Mouse (Mus musculus) MEL (cell line): ENCODE data around the gene Ifna12. TPM values are rescaled to one million over a fixed set of nuclear protein-coding genes. Genes with fewer than 3 reads are reported as not detected.
"Not testable (repeated sequence)": the region's sequence is repeated elsewhere in the genome, so short reads cannot be mapped to it uniquely, and the experiment has no call there.

ENCODE experiments used
- DNase-seq: peaks from one replicate; pipeline ENCODE4 v3.0.0; 2011; ENCODE audit warnings: low read depth, low spot score
- H3K27ac ChIP-seq: 2 replicates; pipeline ENCODE4 v1.5.1; 2012; ENCODE audit warnings: low read depth, mild to moderate bottlenecking, control low read depth, low read length, moderate library complexity; ENCODE audit not compliant: control insufficient read depth
- H3K27me3 ChIP-seq, 2 experiments: fragments of 150-350 bp in 1 of 2; sonication (generic) in 1 of 2; 2 replicates each; pipeline ENCODE4 v1.6.1; 2012; ENCODE audit warnings: low read length in 2 of 2, mild to moderate bottlenecking in 2 of 2, improper control_type of control experiment in 1 of 2, moderate library complexity in 1 of 2; ENCODE audit not compliant: insufficient read depth in 2 of 2, control insufficient read depth in 1 of 2
- H3K36me3 ChIP-seq, 2 experiments: 2 replicates each; pipeline ENCODE4 v1.6.1; 2012 to 2014; ENCODE audit warnings: low read length in 2 of 2, improper control_type of control experiment in 1 of 2, inconsistent platforms in 1 of 2, mild to moderate bottlenecking in 1 of 2; ENCODE audit not compliant: insufficient read depth in 2 of 2, control insufficient read depth in 1 of 2
- H3K4me1 ChIP-seq, 2 experiments: fragments of 150-350 bp in 1 of 2; sonication (generic) in 1 of 2; 2 replicates each; pipeline ENCODE4 v1.6.1; 2012; ENCODE audit warnings: low read length in 2 of 2, improper control_type of control experiment in 1 of 2, mild to moderate bottlenecking in 1 of 2; ENCODE audit not compliant: insufficient read depth in 2 of 2, control insufficient read depth in 1 of 2
- H3K4me3 ChIP-seq, 2 experiments: fragments of 150-350 bp in 1 of 2; sonication (generic) in 1 of 2; 2 replicates each; pipeline ENCODE4 v1.5.1; 2012; ENCODE audit warnings: low read depth in 2 of 2, low read length in 2 of 2, mild to moderate bottlenecking in 2 of 2, moderate library complexity in 2 of 2, control low read depth in 1 of 2, improper control_type of control experiment in 1 of 2; ENCODE audit not compliant: control insufficient read depth in 1 of 2, insufficient read depth in 1 of 2
- H3K79me2 ChIP-seq: 2 replicates; pipeline ENCODE4 v1.6.1; 2012; ENCODE audit warnings: mild to moderate bottlenecking, low read length, moderate library complexity; ENCODE audit not compliant: control insufficient read depth, poor library complexity, insufficient read depth
- H3K9ac ChIP-seq: 2 replicates; pipeline ENCODE4 v1.6.1; 2012; ENCODE audit warnings: low read depth, mild to moderate bottlenecking, control low read depth, low read length, moderate library complexity; ENCODE audit not compliant: control insufficient read depth, poor library complexity, severe bottlenecking
- H3K9me3 ChIP-seq: fragments of 150-350 bp; sonication (generic); replicated peaks from 2 replicates; pipeline ENCODE4 v1.6.1; 2012; ENCODE audit warnings: mild to moderate bottlenecking, low read length, improper control_type of control experiment, moderate library complexity; ENCODE audit not compliant: insufficient read depth
- ELF1 ChIP-seq: IDR thresholded peaks from 2 replicates; pipeline ENCODE4 v1.6.1; 2014; ENCODE audit warnings: low read depth, mild to moderate bottlenecking, inconsistent platforms, low read length, improper control_type of control experiment, moderate library complexity
- HCFC1 ChIP-seq: IDR thresholded peaks from 2 replicates; pipeline ENCODE4 v1.6.1; 2012; ENCODE audit warnings: low read depth, mild to moderate bottlenecking, inconsistent platforms, low read length, improper control_type of control experiment, moderate library complexity
- MEF2A ChIP-seq: IDR thresholded peaks from 2 replicates; pipeline ENCODE4 v1.6.1; 2014; ENCODE audit warnings: low read depth, mild to moderate bottlenecking, inconsistent platforms, low read length, improper control_type of control experiment; ENCODE audit not compliant: poor library complexity, insufficient replicate concordance, severe bottlenecking; ENCODE audit errors: extremely low read depth
- MYC ChIP-seq: IDR thresholded peaks from 2 replicates; pipeline ENCODE4 v1.6.1; 2011; ENCODE audit warnings: low read depth, mild to moderate bottlenecking, low read length, improper control_type of control experiment, moderate library complexity
- RAD21 ChIP-seq: IDR thresholded peaks from 2 replicates; pipeline ENCODE4 v1.6.1; 2011; ENCODE audit warnings: mild to moderate bottlenecking, low read depth, low read length, improper control_type of control experiment
- RCOR1 ChIP-seq: IDR thresholded peaks from 2 replicates; pipeline ENCODE4 v1.6.1; 2012; ENCODE audit warnings: low read depth, mild to moderate bottlenecking, inconsistent platforms, low read length, improper control_type of control experiment
- SMC3 ChIP-seq: IDR thresholded peaks from 2 replicates; pipeline ENCODE4 v1.6.1; 2011; ENCODE audit warnings: low read depth, low read length, improper control_type of control experiment
- UBTF ChIP-seq: IDR thresholded peaks from 2 replicates; pipeline ENCODE4 v1.6.1; 2012; ENCODE audit warnings: low read depth, mild to moderate bottlenecking, inconsistent platforms, low read length, improper control_type of control experiment, moderate library complexity, borderline replicate concordance; ENCODE audit not compliant: insufficient read depth
- ZKSCAN1 ChIP-seq: IDR thresholded peaks from 2 replicates; pipeline ENCODE4 v1.6.1; 2012; ENCODE audit warnings: low read depth, mild to moderate bottlenecking, inconsistent platforms, low read length, improper control_type of control experiment, moderate library complexity
- polyA plus RNA-seq, 2 experiments: library from polyadenylated mRNA; stranded (reverse) in 1 of 2; unstranded in 1 of 2; fragments of >175 nt in 1 of 2; fragments of >200 nt in 1 of 2; gene quantifications; 2 replicates each; pipeline versions ENCODE4 v1.2.1 to v1.2.4; 2012; ENCODE audit warnings: low replicate concordance in 2 of 2, low read depth in 1 of 2; ENCODE audit not compliant: insufficient read length in 2 of 2, insufficient read depth in 1 of 2, missing spikeins in 1 of 2
- total RNA-seq: library from RNA; depleted of rRNA; stranded (reverse); fragments of 300-350 nt; gene quantifications from 2 replicates; pipeline ENCODE4 v1.2.3, GENCODE M21; 2012; rRNA removed

The Ifna12 gene
- total and polyA plus RNA-seq, 3 experiments, result not detected

GRCm38 (mm10) chr4:88592285-88592684, 10.9 kb downstream of the Ifna12 start, which contains the start of gene Ifna9:
Gene Ifna9 (minus strand): TSS chr4:88592385.
- no peak within 1 kb of the TSS for H3K4me3 ChIP-seq
- H3K27ac ChIP-seq, result no peak within 1 kb of the TSS
- no peaks in the 10 kb centered on the region for H3K4me1 ChIP-seq
- H3K27me3 ChIP-seq, result peaks cover 4 to 7% of the 10 kb centered on the region in 2 experiments; a peak in 3 of 4 replicates
- no peak for TF ChIP-seq SMC3
- H3K9ac ChIP-seq, result no peak within 1 kb of the TSS
- H3K9me3 ChIP-seq, result no peaks in the 10 kb centered on the region
- H3K36me3 ChIP-seq, result no peaks in the 10 kb centered on the region
- no peak for DNase-seq
- H3K79me2 ChIP-seq, result no peaks in the 10 kb centered on the region

GRCm38 (mm10) chr4:88571698-88572097, 31.5 kb downstream of the Ifna12 start, which contains the start of gene Ifna14:
Gene Ifna14 (minus strand): TSS chr4:88571798.
- no peak within 1 kb of the TSS for H3K9ac ChIP-seq
- no peak for TF ChIP-seq MYC
- TF ChIP-seq MEF2A, result no peak
- no peak for TF ChIP-seq HCFC1
- no peaks in the 10 kb centered on the region for H3K36me3 ChIP-seq
- no peak within 1 kb of the TSS for H3K27ac ChIP-seq
- no peaks in the 10 kb centered on the region for H3K9me3 ChIP-seq
- no peak for DNase-seq
- no peaks in the 10 kb centered on the region; a peak in 1 of 4 replicates for H3K27me3 ChIP-seq
- H3K4me1 ChIP-seq, result no peaks in the 10 kb centered on the region
- H3K4me3 ChIP-seq, result no peak within 1 kb of the TSS
- H3K79me2 ChIP-seq, result no peaks in the 10 kb centered on the region

- TF ChIP-seq ZKSCAN1 (no peak), UBTF (no peak), ELF1 (no peak), RCOR1 (no peak), RAD21 (no peak)
- H3K79me2 ChIP-seq, result no peaks in the 10 kb centered on the region
- no peak overlapping the region for H3K9ac ChIP-seq
Observed at GRCm38 (mm10) chr4:88561791-88562190, 41.4 kb downstream of the Ifna12 start.

DNA sequence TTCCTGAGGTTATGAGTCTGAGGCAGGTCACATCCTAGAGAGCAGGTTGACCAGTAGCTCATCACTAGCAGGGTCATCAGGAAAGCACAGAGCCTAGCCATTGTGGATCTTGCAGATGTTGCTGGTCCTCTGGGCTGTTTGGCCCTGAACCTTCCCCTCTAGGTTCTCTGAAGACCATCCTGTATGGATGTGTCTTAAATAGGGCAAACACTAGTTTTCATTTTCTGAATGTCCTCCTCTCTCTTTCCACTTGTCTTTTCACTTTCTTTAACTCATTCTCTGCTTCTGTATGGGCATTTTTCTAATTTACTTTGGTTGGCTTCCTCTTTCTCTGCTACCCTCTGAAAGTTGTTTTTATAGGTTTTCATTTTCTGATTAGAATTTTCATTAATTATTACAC, 45.0 kb downstream of the Ifna12 start, which contains the start of gene Ifna15:
Gene Ifna15, minus strand, starts transcription at position 101 of the 400 bp plus-strand sequence.
- not testable (repeated sequence) for H3K9ac ChIP-seq, H3K4me3 ChIP-seq, H3K36me3 ChIP-seq, H3K79me2 ChIP-seq, H3K4me1 ChIP-seq, DNase-seq, H3K27me3 ChIP-seq, H3K27ac ChIP-seq, H3K9me3 ChIP-seq

More at GRCm38 (mm10) chr4:88561791-88562190, 41.4 kb downstream of the Ifna12 start:
- no peak for DNase-seq
- Histone ChIP-seq H3K27ac (no peak overlapping the region), H3K4me1 (no peaks in the 10 kb centered on the region), H3K4me3 (no peak overlapping the region), H3K27me3 (peaks cover 2% of the 10 kb centered on the region in 2 experiments; a peak in 2 of 4 replicates), H3K9me3 (no peaks in the 10 kb centered on the region), H3K36me3 (no peaks in the 10 kb centered on the region)

Other genes with a start within 250 kb of the Ifna12 start
Only the 30 nearest of the 32 such genes appear.
- 0.19 and 0.39 TPM in 2 replicates for gene Hacd4, start 164.4 kb downstream of the Ifna12 start, total RNA-seq
- under 1 TPM in 1 of 2 experiments, not detected in 1; 0.64 TPM for gene Hacd4, start 164.4 kb downstream of the Ifna12 start, polyA plus RNA-seq
- not detected in 2 replicates for gene Ifnb1, start 80.6 kb downstream of the Ifna12 start, total RNA-seq
- gene Ifnb1, start 80.6 kb downstream of the Ifna12 start, polyA plus RNA-seq, result not detected
- gene Ifna15, start 45.1 kb downstream of the Ifna12 start, total RNA-seq, result not detected in 2 replicates
- gene Ifna15, start 45.1 kb downstream of the Ifna12 start, polyA plus RNA-seq, result not detected
- not detected in 2 replicates for gene Ifna14, start 31.6 kb downstream of the Ifna12 start, total RNA-seq
- gene Ifna14, start 31.6 kb downstream of the Ifna12 start, polyA plus RNA-seq, result not detected
- gene Ifna9, start 11.0 kb downstream of the Ifna12 start, total RNA-seq, result not detected in 2 replicates
- gene Ifna9, start 11.0 kb downstream of the Ifna12 start, polyA plus RNA-seq, result not detected
- not detected in 2 replicates for gene C87499, start 31.0 kb upstream of the Ifna12 start, total RNA-seq
- gene C87499, start 31.0 kb upstream of the Ifna12 start, polyA plus RNA-seq, result not detected
- not detected in 2 replicates for gene Ifna13, start 41.1 kb upstream of the Ifna12 start, total RNA-seq
- not detected for gene Ifna13, start 41.1 kb upstream of the Ifna12 start, polyA plus RNA-seq
- gene Ifna16, start 73.5 kb upstream of the Ifna12 start, total RNA-seq, result not detected in 2 replicates
- not detected for gene Ifna16, start 73.5 kb upstream of the Ifna12 start, polyA plus RNA-seq
- not detected in 2 replicates for gene Ifna2, start 80.5 kb upstream of the Ifna12 start, total RNA-seq
- not detected for gene Ifna2, start 80.5 kb upstream of the Ifna12 start, polyA plus RNA-seq
- gene Ifnab, start 88.0 kb upstream of the Ifna12 start, total RNA-seq, result not detected in 2 replicates
- not detected for gene Ifnab, start 88.0 kb upstream of the Ifna12 start, polyA plus RNA-seq
- 7.8 and 9.8 TPM in 2 replicates for gene Gm26566, start 118.4 kb upstream of the Ifna12 start, total RNA-seq
- gene Gm26566, start 118.4 kb upstream of the Ifna12 start, polyA plus RNA-seq, result under 1 TPM in 1 of 2 experiments, not detected in 1; 0.40 TPM
- 33.9 and 35.1 TPM in 2 replicates for gene Klhl9, start 119.1 kb upstream of the Ifna12 start, total RNA-seq
- 10 to 100 TPM; 16.6 to 69.5 TPM for gene Klhl9, start 119.1 kb upstream of the Ifna12 start, polyA plus RNA-seq
- not detected in 2 replicates for gene Gm13271, start 151.5 kb upstream of the Ifna12 start, total RNA-seq
- not detected for gene Gm13271, start 151.5 kb upstream of the Ifna12 start, polyA plus RNA-seq
- gene Gm13283, start 156.7 kb upstream of the Ifna12 start, total RNA-seq, result not detected in 2 replicates
- not detected for gene Gm13283, start 156.7 kb upstream of the Ifna12 start, polyA plus RNA-seq
- not detected in 2 replicates for gene Gm13290, start 170.5 kb upstream of the Ifna12 start, total RNA-seq
- under 1 TPM in 1 of 2 experiments, not detected in 1; 0.29 TPM for gene Gm13290, start 170.5 kb upstream of the Ifna12 start, polyA plus RNA-seq
- not detected in 2 replicates for gene Gm13289, start 173.5 kb upstream of the Ifna12 start, total RNA-seq
- not detected for gene Gm13289, start 173.5 kb upstream of the Ifna12 start, polyA plus RNA-seq
- not detected in 2 replicates for gene Gm13272, start 176.5 kb upstream of the Ifna12 start, total RNA-seq
- gene Gm13272, start 176.5 kb upstream of the Ifna12 start, polyA plus RNA-seq, result not detected
- gene Ifnz, start 178.8 kb upstream of the Ifna12 start, total RNA-seq, result not detected in 2 replicates
- under 1 TPM in 1 of 2 experiments, not detected in 1; 0.11 TPM for gene Ifnz, start 178.8 kb upstream of the Ifna12 start, polyA plus RNA-seq
- not detected in 2 replicates for gene Gm13276, start 182.3 kb upstream of the Ifna12 start, total RNA-seq
- gene Gm13276, start 182.3 kb upstream of the Ifna12 start, polyA plus RNA-seq, result not detected
- gene Gm13277, start 185.3 kb upstream of the Ifna12 start, total RNA-seq, result not detected in 2 replicates
- gene Gm13277, start 185.3 kb upstream of the Ifna12 start, polyA plus RNA-seq, result not detected
- gene Gm13278, start 188.2 kb upstream of the Ifna12 start, total RNA-seq, result not detected in 2 replicates
- gene Gm13278, start 188.2 kb upstream of the Ifna12 start, polyA plus RNA-seq, result not detected
- not detected in 2 replicates for gene Gm13275, start 191.1 kb upstream of the Ifna12 start, total RNA-seq
- gene Gm13275, start 191.1 kb upstream of the Ifna12 start, polyA plus RNA-seq, result under 1 TPM in 1 of 2 experiments, not detected in 1; 0.52 TPM
- gene Gm13279, start 194.0 kb upstream of the Ifna12 start, total RNA-seq, result not detected in 2 replicates
- not detected for gene Gm13279, start 194.0 kb upstream of the Ifna12 start, polyA plus RNA-seq
- 0.10 TPM in 1 of 2 replicates, not detected in the other for gene Gm13285, start 196.3 kb upstream of the Ifna12 start, total RNA-seq
- gene Gm13285, start 196.3 kb upstream of the Ifna12 start, polyA plus RNA-seq, result under 1 TPM in 1 of 2 experiments, not detected in 1; 0.14 TPM
- not detected in 2 replicates for gene Gm13287, start 199.9 kb upstream of the Ifna12 start, total RNA-seq
- gene Gm13287, start 199.9 kb upstream of the Ifna12 start, polyA plus RNA-seq, result not detected
- not detected in 2 replicates for gene Gm13288, start 202.2 kb upstream of the Ifna12 start, total RNA-seq
- not detected for gene Gm13288, start 202.2 kb upstream of the Ifna12 start, polyA plus RNA-seq
- gene Ifna7, start 212.9 kb upstream of the Ifna12 start, total RNA-seq, result not detected in 2 replicates
- gene Ifna7, start 212.9 kb upstream of the Ifna12 start, polyA plus RNA-seq, result not detected
- gene Ifna11, start 216.6 kb upstream of the Ifna12 start, total RNA-seq, result not detected in 2 replicates
- not detected for gene Ifna11, start 216.6 kb upstream of the Ifna12 start, polyA plus RNA-seq
- gene Ifna6, start 224.0 kb upstream of the Ifna12 start, total RNA-seq, result not detected in 2 replicates
- gene Ifna6, start 224.0 kb upstream of the Ifna12 start, polyA plus RNA-seq, result not detected
- not detected in 2 replicates for gene Ifna5, start 232.1 kb upstream of the Ifna12 start, total RNA-seq
- gene Ifna5, start 232.1 kb upstream of the Ifna12 start, polyA plus RNA-seq, result not detected